Mouse (Mus musculus) olfactory bulb, adult 2 months (tissue): ENCODE data around the gene Acsm5. TPM values are rescaled to one million over a fixed set of nuclear protein-coding genes. Genes with fewer than 3 reads are reported as not detected.

Source experiments
- H3K27ac ChIP-seq: fragments of 200-500 bp; 2 replicates; pipeline ENCODE4 v1.5.1; 2012; ENCODE audit warnings: low read depth, low read length; ENCODE audit not compliant: insufficient read depth
- H3K4me1 ChIP-seq: fragments of 200-500 bp; 2 replicates; pipeline ENCODE4 v1.6.1; 2012; ENCODE audit warnings: low read length; ENCODE audit not compliant: control insufficient read depth, insufficient read depth
- H3K4me3 ChIP-seq: fragments of 200-500 bp; 2 replicates; pipeline ENCODE4 v1.5.1; 2012; ENCODE audit warnings: mild to moderate bottlenecking, low read depth, low read length, moderate library complexity; ENCODE audit not compliant: insufficient read depth
- CTCF ChIP-seq: fragments of 200-500 bp; IDR thresholded peaks from 2 replicates; pipeline ENCODE4 v1.5.1; 2012; ENCODE audit warnings: low read depth, mild to moderate bottlenecking, low read length, moderate library complexity; ENCODE audit not compliant: insufficient read depth
- POLR2A ChIP-seq: fragments of 200-500 bp; IDR thresholded peaks from 2 replicates; pipeline ENCODE4 v1.6.1; 2012; ENCODE audit warnings: mild to moderate bottlenecking, low read depth, low read length, moderate library complexity; ENCODE audit not compliant: insufficient read depth
- WGBS: fragments of 180-500 bp; shearing (Covaris S2); methylation state at CpG from one replicate; pipeline ENCODE4 v1.1.7; 2018; 5-methylcytosine and 5-hydroxymethylcytosine counted together
- polyA plus RNA-seq: library from polyadenylated mRNA; stranded (reverse); fragments of >200 nt; gene quantifications from 2 replicates; pipeline ENCODE4 v1.2.4, GENCODE M21; 2012; ENCODE audit warnings: low replicate concordance; ENCODE audit not compliant: missing spikeins, insufficient read depth, insufficient read length

Gene Acsm5
- polyA plus RNA-seq, 1 experiment = not detected

DNA sequence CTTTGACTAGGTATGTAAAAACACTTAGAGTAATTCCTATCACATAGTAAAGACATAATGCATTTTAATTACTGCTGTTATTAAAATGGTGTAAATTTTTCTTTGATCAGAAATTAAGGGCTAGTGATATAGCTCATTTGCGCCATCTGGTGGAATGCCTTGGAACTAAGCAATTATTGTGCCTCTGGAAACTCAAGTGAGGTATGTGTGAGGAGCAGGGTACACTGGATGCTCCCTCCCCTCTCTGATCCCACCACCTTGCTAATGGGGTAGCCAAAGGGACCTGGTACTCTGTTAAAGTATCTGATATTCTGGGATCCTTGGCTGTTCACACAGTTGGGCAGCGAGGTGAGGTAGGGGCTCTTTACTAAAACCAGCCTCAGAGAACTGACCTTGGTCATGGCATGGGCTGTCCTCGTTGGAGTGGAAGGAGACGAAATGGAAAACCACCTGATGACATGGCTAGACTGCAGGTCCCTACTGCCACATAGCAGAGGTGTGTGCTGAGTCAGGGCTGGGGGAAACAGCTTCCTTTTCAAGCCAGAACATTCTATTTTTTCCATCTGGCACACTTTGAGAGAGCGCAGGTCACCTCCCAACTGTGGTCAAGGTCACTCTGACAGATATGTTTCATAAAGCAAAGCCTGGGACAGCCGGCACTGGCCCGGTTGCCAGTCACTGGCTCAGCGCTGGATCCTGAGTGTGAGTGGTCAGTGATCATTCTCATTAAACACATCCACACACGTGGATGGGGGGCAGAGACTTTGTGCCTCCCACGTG lies 3.6 kb upstream of the Acsm5 start:
- Histone ChIP-seq H3K4me3 (no peak overlapping the region), H3K27ac (no peak overlapping the region), H3K4me1 (no peaks in the 10 kb centered on the region)
- WGBS = 68% methylated on average over 10 of the region's 10 CpGs
- no peak for TF ChIP-seq CTCF
- no peak for TF ChIP-seq POLR2A

DNA sequence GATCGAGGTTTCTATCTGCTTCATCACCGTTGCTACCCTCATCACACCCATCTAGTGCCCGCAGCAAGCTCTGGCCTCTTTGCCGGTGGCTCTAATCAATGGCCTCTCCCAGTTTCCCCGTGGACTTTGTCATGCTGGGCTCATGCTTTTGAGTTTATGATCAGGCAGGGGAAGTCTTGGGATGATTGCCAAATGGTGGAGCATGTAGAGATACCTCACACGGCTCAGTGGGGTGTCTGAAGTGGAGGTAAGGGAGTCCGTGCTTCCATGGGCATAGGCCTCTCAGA lies 3.0 kb upstream of the Acsm5 start:
- 81% methylated on average over 7 of the region's 7 CpGs for WGBS
- no peak overlapping the region for H3K27ac ChIP-seq
- H3K4me1 ChIP-seq = no peaks in the 10 kb centered on the region
- TF ChIP-seq POLR2A (no peak), CTCF (no peak)
- H3K4me3 ChIP-seq = no peak overlapping the region

DNA sequence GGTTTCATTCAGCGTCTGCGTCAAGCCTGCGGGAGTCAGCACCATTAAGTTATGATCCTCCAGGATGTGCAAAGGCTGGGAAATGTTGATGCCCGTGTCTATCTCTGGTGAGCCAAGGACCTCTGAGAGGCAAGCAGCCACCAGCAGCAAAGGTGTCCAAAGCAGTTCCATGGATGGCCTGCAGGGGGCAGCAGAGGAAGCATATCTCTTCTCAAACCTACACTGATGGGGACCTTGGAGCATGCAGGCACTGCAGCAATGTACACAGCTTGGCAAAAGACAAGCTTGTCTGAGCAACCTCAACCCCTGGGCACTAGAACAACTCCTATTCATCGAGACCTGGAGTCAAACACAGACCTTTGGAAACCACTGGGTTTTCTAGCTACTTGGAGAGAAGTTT lies 391 bp downstream of the Acsm5 start:
- 48% methylated on average over 5 of the region's 5 CpGs for WGBS
- TF ChIP-seq POLR2A (no peak), CTCF (peak; percentile 83; the same call in 1 of the 2 replicates)
- H3K4me3 ChIP-seq = no peak overlapping the region

DNA sequence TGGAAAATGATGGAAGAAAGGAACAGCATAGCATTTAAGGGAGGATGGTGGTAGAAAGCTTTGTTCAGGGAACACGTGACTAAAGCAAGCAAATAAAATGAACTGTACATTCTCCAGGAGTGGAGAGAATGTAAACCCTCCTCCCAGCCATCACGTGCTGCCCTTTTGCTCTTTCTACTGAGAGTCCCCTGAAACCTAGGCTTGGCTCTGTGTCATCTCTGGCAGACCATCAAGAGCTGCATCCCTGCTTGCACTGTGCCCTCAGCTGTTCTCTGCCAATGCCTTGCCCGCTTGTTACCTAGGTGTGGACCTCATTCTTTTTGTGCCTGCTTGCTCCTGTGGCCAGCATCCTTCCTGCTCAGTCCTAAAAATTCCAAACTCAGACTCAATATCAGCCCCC lies 2.6 kb downstream of the Acsm5 start:
- no peak overlapping the region for H3K27ac ChIP-seq
- 89% methylated on average over 3 of the region's 3 CpGs for WGBS
- TF ChIP-seq CTCF (no peak), POLR2A (no peak)
- no peak overlapping the region for H3K4me3 ChIP-seq
- H3K4me1 ChIP-seq = peaks cover 3% of the 10 kb centered on the region

More for the DNA sequence above, 391 bp downstream of the Acsm5 start:
- H3K4me1 ChIP-seq = no peaks in the 10 kb centered on the region
- no peak overlapping the region for H3K27ac ChIP-seq

DNA sequence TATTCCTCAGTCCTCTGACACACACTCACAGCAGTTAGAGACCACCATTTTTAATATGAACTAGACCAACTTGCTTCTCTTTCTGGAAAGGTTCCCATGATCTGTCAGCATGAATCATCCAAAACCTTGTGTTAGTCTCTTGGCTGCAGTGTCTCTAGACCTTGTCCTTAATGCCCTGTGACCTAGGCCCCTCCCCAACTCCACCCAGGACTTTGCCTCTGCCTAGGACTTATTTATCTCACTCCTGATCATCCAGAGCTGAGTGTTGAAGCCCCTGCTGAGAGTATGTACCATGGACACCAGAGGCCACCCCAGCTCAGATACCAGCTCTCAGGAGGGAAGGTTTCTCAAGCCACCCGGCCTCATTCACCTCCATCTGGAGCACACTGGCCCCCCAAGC lies 3.1 kb downstream of the Acsm5 start:
- Histone ChIP-seq H3K4me1 (peaks cover 3% of the 10 kb centered on the region), H3K27ac (no peak overlapping the region), H3K4me3 (no peak overlapping the region)
- TF ChIP-seq POLR2A (no peak), CTCF (no peak)
- WGBS = 85% methylated on average over 1 of the region's 1 CpGs

DNA sequence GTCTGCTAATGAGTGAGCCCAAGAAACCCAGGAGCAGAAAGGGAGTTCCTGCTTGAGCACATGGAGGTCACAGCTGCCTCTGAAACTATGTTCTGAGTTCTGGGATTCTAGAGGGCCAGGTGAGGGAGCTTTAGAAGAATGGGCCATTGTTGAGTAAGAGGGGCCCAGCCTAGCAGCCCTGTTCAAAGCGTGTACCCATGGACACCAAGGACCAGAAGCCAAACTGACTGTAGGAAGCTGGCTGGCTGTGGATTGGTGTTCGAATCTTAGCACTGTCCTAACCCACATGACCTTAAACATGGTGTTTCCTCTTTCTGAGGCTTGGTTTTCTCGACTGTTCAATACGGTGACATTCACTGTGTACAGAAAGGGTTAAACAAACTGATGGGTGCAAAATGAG lies 4.1 kb downstream of the Acsm5 start, which contains the start of gene Pdilt:
Gene Pdilt, minus strand, starts transcription at position 101 of the 400 bp plus-strand sequence.
- peaks cover 3% of the 10 kb centered on the region for H3K4me1 ChIP-seq
- WGBS = 89% methylated on average over 4 of the region's 4 CpGs
- no peak within 1 kb of the TSS for H3K4me3 ChIP-seq
- TF ChIP-seq POLR2A (no peak), CTCF (no peak)
- no peak within 1 kb of the TSS for H3K27ac ChIP-seq

DNA sequence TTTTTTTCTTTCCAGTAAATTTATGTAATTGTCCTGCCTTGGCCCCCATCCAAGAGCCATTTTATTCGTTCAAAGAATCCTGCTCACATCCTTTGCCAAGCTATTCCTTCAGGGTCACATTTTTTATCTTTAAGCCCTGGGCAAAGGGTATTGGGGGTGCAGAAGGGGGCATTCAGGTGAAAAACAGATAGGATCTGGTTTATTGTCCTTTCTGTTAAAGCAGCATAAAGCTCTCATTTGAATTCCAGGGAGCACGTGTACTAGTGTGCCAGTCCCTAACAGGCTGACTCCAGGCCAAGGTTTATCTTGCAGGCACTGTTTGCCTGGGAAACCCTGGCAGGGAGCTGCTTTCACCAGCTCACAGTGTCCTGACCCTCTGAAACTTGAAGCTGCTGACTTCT lies 6.6 kb downstream of the Acsm5 start:
- WGBS = 34% methylated on average over 2 of the region's 2 CpGs
- TF ChIP-seq CTCF (no peak), POLR2A (no peak)

DNA sequence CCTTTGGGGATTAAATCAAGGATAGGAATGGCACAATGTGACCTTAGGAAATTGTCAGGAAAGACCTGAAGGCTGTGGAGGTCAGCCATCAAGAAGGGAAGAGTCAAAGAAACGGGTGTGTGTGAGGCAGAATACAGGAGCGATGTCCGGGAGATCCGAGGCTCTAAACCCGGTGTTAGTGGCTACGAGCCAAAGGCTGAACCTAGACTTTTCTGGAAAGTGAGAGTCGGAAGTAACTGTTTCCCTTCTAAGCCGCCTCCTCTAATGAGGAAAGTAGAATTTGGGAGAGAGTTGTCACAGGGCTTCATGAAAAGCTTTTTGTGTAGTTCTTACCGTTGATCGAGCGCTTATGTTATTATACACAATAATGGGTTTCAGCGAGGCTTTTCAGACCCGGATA lies 7.2 kb downstream of the Acsm5 start:
- Histone ChIP-seq H3K4me3 (no peak overlapping the region), H3K4me1 (peaks cover 3% of the 10 kb centered on the region), H3K27ac (no peak overlapping the region)
- TF ChIP-seq POLR2A (no peak), CTCF (no peak)
- 20% methylated on average over 13 of the region's 13 CpGs for WGBS

More for the DNA sequence above, 6.6 kb downstream of the Acsm5 start:
- H3K27ac ChIP-seq = no peak overlapping the region
- H3K4me3 ChIP-seq = no peak overlapping the region
- peaks cover 3% of the 10 kb centered on the region for H3K4me1 ChIP-seq

DNA sequence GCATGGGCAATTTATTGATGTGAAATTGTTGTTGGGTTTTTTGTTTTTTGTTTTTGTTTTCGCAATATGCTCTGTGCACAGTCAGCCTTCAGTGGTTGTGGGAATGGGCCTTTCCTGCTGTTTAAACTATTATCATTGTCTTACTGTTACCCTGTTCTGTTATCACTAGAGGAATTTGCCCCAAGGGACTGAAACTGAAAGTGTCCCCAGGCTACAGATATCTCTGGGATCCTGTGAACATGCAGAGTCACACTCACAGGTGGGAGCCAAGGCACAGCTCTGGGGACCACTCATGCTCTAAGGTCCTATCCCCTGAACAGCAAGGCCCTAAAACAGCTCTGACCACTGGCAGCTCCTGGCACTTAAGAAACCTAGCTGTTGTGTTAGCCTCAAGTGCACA lies 7.9 kb downstream of the Acsm5 start:
- 90% methylated on average over 1 of the region's 1 CpGs for WGBS
- H3K27ac ChIP-seq = no peak overlapping the region
- peaks cover 3% of the 10 kb centered on the region for H3K4me1 ChIP-seq
- H3K4me3 ChIP-seq = no peak overlapping the region
- TF ChIP-seq CTCF = no peak
- no peak for TF ChIP-seq POLR2A

DNA sequence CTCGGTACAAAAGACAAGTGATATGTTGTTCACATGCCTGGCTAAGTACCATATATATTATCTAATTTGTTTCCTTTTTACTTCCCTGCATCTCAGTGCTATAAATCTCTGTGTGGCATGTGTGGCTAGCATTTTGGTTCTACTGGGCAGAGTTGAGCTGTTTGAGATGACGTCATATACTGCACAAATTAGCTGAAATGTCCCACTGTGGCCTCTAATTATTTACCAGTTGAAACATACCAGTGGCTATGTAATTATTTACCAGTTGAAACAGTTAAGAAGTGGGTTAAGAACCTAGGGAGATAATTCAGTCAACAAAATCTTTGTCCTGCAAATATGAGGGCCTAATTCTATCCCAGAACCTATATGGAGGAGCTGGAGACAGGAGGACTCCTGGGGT lies 8.3 kb downstream of the Acsm5 start:
- H3K27ac ChIP-seq = no peak overlapping the region
- H3K4me3 ChIP-seq = no peak overlapping the region
- WGBS = 61% methylated on average over 2 of the region's 2 CpGs
- TF ChIP-seq CTCF (no peak), POLR2A (no peak)
- H3K4me1 ChIP-seq = peaks cover 3% of the 10 kb centered on the region
